Mouse (Mus musculus) midbrain, embryonic 12.5 days (tissue): Measurements from ENCODE around the gene Tsks. TPM values are rescaled to one million over a fixed set of nuclear protein-coding genes. Genes with fewer than 3 reads are reported as not detected.

Experiments
- ATAC-seq: fragments of 200-750 bp; cut with Nextera tagmentation; 2 replicates; pipeline ENCODE4 v1.8.0; 2017; ENCODE audit warnings: low read depth, moderate TSS enrichment, moderate library complexity; ENCODE audit not compliant: low FRiP score
- H3K27ac ChIP-seq: fragments of 300-500 bp; sonication (generic); replicated peaks from 2 replicates; pipeline ENCODE4 v1.5.1; 2016; ENCODE audit warnings: mild to moderate bottlenecking
- H3K27me3 ChIP-seq: fragments of 300-500 bp; sonication (generic); 2 replicates; pipeline ENCODE4 v1.6.1; 2016; ENCODE audit warnings: mild to moderate bottlenecking
- H3K36me3 ChIP-seq: fragments of 300-500 bp; sonication (generic); 2 replicates; pipeline ENCODE4 v1.6.1; 2016
- H3K4me1 ChIP-seq: fragments of 300-500 bp; sonication (generic); 2 replicates; pipeline ENCODE4 v1.6.1; 2016
- H3K4me2 ChIP-seq: fragments of 300-500 bp; sonication (generic); replicated peaks from 2 replicates; pipeline ENCODE4 v1.6.1; 2016; ENCODE audit warnings: mild to moderate bottlenecking, moderate library complexity
- H3K4me3 ChIP-seq: fragments of 300-500 bp; sonication (generic); 2 replicates; pipeline ENCODE4 v1.5.1; 2016; ENCODE audit warnings: mild to moderate bottlenecking
- H3K9ac ChIP-seq: fragments of 300-500 bp; sonication (generic); replicated peaks from 2 replicates; pipeline ENCODE4 v1.6.1; 2016; ENCODE audit warnings: mild to moderate bottlenecking, moderate library complexity
- H3K9me3 ChIP-seq: fragments of 300-500 bp; sonication (generic); 2 replicates; pipeline ENCODE4 v1.6.1; 2016; ENCODE audit warnings: mild to moderate bottlenecking
- WGBS: fragments of 180-500 bp; shearing (Covaris S2); methylation state at CpG from one replicate; pipeline ENCODE4 v1.1.7; 2016; 5-methylcytosine and 5-hydroxymethylcytosine counted together
- polyA plus RNA-seq: library from polyadenylated mRNA; unstranded; fragments of >200 nt; fragmentation: Nextera tagmentation; extraction: Ambion mirVana; gene quantifications from 2 replicates; pipeline ENCODE4 v1.2.1, GENCODE M21; 2016

The Tsks gene
- polyA plus RNA-seq, 1 experiment from 2014 or later: 0.20 TPM

- no peaks in the 10 kb centered on the region for H3K9me3 ChIP-seq
- H3K27me3 ChIP-seq: peaks cover 44% of the 10 kb centered on the region
- peak overlapping the region; percentile 73 for H3K4me2 ChIP-seq
- peak overlapping the region; percentile 46 for H3K4me3 ChIP-seq
- ATAC-seq: peak; percentile 79
- peak overlapping the region; percentile 57 for H3K9ac ChIP-seq
- H3K27ac ChIP-seq: peak overlapping the region; percentile 20; the same call in 1 of the 2 replicates
- 7% methylated on average over 24 of the region's 24 CpGs for WGBS
- no peaks in the 10 kb centered on the region for H3K36me3 ChIP-seq
- H3K4me1 ChIP-seq: peaks cover 13% of the 10 kb centered on the region; the same call in 1 of the 2 replicates
Measured at GRCm38 (mm10) chr7:44952611-44953306, 9.8 kb downstream of the Tsks start.

DNA sequence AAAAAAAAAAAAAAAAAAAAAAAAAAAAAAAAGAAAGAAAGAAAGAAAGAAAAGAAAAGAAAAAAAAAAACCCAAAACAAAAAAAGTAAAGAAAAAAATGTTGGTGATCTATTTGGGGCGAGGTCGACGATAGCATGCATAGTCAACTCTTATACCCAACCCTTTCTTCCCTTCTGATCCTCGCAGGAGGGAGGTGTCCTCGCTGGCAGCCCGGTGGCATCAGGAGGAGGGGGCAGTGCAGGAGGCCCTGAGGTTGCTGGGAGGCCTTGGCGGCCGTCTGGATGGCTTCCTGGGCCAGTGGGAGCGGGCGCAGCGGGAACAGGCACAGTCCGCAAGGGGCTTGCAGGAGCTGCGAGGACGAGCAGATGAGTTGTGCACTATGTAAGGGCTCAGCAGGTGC is 10.6 kb downstream of the Tsks start:
- no peak overlapping the region for H3K4me3 ChIP-seq
- peaks cover 38% of the 10 kb centered on the region for H3K27me3 ChIP-seq
- 58% methylated on average over 14 of the region's 14 CpGs for WGBS
- H3K36me3 ChIP-seq: 0 out of 2 replicates have a peak, but pooled peaks cover 2% of the 10 kb centered on the region
- H3K9ac ChIP-seq: 0 out of 2 replicates have a peak overlapping the region, but pooled peaks have one; percentile 20
- no peak for ATAC-seq
- H3K4me2 ChIP-seq: no peak overlapping the region
- H3K9me3 ChIP-seq: no peaks in the 10 kb centered on the region
- peaks cover 13% of the 10 kb centered on the region; the same call in 1 of the 2 replicates for H3K4me1 ChIP-seq
- H3K27ac ChIP-seq: no peak overlapping the region

GRCm38 (mm10) chr7:44954091-44954885 is 11.3 kb downstream of the Tsks start:
- Histone ChIP-seq H3K9ac (no peak overlapping the region), H3K4me1 (peaks cover 13% of the 10 kb centered on the region; the same call in 1 of the 2 replicates), H3K27ac (no peak overlapping the region), H3K4me3 (no peak overlapping the region), H3K36me3 (peaks cover 9% of the 10 kb centered on the region; the same call in 1 of the 2 replicates), H3K27me3 (peaks cover 34% of the 10 kb centered on the region), H3K4me2 (no peak overlapping the region), H3K9me3 (no peaks in the 10 kb centered on the region)
- ATAC-seq: no peak
- WGBS: 80% methylated on average over 12 of the region's 12 CpGs

DNA sequence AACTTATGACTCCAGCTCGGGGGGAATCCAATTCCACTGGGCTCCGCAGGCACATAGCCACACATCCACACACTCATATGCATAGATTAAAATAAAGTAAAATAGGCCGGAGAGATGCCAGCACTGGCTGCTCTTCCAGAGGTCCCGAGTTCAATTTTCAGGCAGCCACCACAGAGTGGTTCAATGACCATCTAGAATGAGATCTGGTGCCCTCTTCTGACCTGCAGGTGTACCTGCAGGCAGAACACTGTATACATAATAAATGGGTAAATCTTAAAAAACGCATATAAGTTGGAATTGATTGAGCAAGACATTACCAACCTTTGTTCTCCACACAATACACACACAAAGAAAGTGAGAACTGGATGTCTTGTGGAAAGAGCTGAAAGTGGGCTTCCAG is 12.6 kb downstream of the Tsks start:
- no peak overlapping the region for H3K4me2 ChIP-seq
- 60% methylated on average over 5 of the region's 5 CpGs for WGBS
- H3K27ac ChIP-seq: no peak overlapping the region
- peaks cover 21% of the 10 kb centered on the region for H3K27me3 ChIP-seq
- no peaks in the 10 kb centered on the region for H3K9me3 ChIP-seq
- H3K4me3 ChIP-seq: no peak overlapping the region
- H3K9ac ChIP-seq: no peak overlapping the region
- H3K4me1 ChIP-seq: peaks cover 13% of the 10 kb centered on the region; the same call in 1 of the 2 replicates
- H3K36me3 ChIP-seq: peaks cover 18% of the 10 kb centered on the region; the same call in 1 of the 2 replicates
- no peak for ATAC-seq

- peaks cover 13% of the 10 kb centered on the region; the same call in 1 of the 2 replicates for H3K4me1 ChIP-seq
- peaks cover 24% of the 10 kb centered on the region for H3K36me3 ChIP-seq
- H3K9me3 ChIP-seq: no peaks in the 10 kb centered on the region
- no peak overlapping the region for H3K4me2 ChIP-seq
- no peak for ATAC-seq
- no peak overlapping the region for H3K9ac ChIP-seq
- H3K4me3 ChIP-seq: no peak overlapping the region
- 58% methylated on average over 6 of the region's 6 CpGs for WGBS
- no peak overlapping the region for H3K27ac ChIP-seq
- peaks cover 15% of the 10 kb centered on the region for H3K27me3 ChIP-seq
Measured at GRCm38 (mm10) chr7:44956266-44956665, 13.3 kb downstream of the Tsks start.

DNA sequence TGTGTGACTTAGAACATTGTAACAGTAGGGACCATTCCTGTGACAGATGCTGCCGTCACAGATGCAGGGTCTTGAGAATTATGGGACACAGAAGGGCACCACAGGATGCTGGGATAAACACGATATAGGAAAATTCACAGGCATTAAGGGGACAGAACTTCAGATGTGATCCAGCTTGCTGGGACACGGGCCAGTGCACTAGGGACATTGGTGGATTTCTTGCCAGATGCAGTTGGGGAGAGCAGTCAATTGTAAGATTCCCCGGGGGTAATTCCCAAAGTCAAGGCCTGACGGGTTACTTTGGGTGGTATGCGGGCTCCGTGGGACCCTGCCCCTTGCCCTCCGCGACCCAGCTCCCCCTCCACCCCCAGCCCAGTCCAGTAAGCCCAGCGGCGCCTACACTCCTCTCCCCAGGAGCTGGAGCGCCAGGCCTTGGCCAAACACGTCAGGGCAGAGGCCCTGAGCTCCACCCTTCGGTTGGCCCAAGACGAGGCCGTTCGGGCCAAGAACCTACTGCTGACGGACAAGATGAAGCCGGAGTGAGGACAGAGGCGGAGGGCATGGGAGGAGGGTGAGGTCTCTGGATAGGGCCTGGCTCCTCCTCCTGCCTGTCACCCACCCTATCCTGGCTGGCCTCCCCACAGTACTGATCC is 14.3 kb downstream of the Tsks start:
- Histone ChIP-seq H3K4me2 (no peak overlapping the region), H3K4me1 (peaks cover 6% of the 10 kb centered on the region; the same call in 1 of the 2 replicates), H3K36me3 (peaks cover 33% of the 10 kb centered on the region), H3K4me3 (no peak overlapping the region), H3K9me3 (no peaks in the 10 kb centered on the region), H3K9ac (no peak overlapping the region), H3K27me3 (peaks cover 4% of the 10 kb centered on the region), H3K27ac (no peak overlapping the region)
- WGBS: 77% methylated on average over 20 of the region's 20 CpGs
- ATAC-seq: no peak

DNA sequence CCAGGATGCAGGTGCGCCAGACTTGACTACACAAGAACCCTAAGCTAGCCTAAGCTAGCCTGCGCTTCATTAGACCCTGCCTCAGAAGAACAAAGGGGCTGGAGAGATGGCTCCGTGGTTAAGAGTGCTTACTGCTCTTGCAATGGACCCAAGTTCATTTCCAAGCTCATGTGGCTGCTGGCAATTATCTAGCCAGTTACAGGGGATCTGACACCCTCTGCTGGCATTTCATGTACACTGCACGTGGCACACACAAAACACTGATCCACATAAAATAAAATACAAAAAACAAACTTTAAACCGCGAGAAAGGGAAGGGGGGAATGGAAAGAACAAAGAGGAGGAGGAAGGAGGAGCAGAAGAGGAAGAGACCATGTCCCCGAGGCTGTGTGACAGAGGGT is 15.2 kb downstream of the Tsks start:
- no peak for ATAC-seq
- Histone ChIP-seq H3K27ac (no peak overlapping the region), H3K4me3 (no peak overlapping the region), H3K4me2 (no peak overlapping the region), H3K9ac (no peak overlapping the region), H3K36me3 (peaks cover 42% of the 10 kb centered on the region), H3K9me3 (no peaks in the 10 kb centered on the region), H3K4me1 (no peaks in the 10 kb centered on the region), H3K27me3 (no peaks in the 10 kb centered on the region)
- WGBS: 64% methylated on average over 7 of the region's 7 CpGs

DNA sequence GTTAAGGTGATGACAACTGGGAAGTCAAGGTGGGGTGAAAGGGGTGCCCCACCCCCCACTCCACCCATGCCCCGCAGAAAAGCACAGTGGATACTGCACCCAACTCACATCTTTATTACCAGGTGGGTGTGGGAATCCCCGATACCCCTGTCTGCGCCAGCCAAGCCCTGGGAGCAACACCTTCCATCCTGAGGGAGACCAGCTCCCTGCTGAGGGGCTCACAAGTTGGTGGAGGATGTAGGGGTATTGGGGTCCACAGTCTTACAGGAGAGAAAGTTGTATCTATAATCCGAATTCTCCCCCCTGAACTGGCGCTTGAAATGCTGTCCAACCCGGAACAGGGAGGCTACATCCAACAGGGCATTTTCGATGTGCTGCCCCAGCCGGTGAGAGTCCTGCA is 16.3 kb downstream of the Tsks start:
- Histone ChIP-seq H3K4me2 (no peak overlapping the region), H3K4me3 (no peak overlapping the region), H3K36me3 (peaks cover 50% of the 10 kb centered on the region), H3K27ac (no peak overlapping the region), H3K4me1 (no peaks in the 10 kb centered on the region), H3K27me3 (no peaks in the 10 kb centered on the region), H3K9ac (no peak overlapping the region), H3K9me3 (no peaks in the 10 kb centered on the region)
- ATAC-seq: no peak
- 88% methylated on average over 8 of the region's 8 CpGs for WGBS

GRCm38 (mm10) chr7:44959874-44960511 is 17.0 kb downstream of the Tsks start:
- H3K27me3 ChIP-seq: no peaks in the 10 kb centered on the region

DNA sequence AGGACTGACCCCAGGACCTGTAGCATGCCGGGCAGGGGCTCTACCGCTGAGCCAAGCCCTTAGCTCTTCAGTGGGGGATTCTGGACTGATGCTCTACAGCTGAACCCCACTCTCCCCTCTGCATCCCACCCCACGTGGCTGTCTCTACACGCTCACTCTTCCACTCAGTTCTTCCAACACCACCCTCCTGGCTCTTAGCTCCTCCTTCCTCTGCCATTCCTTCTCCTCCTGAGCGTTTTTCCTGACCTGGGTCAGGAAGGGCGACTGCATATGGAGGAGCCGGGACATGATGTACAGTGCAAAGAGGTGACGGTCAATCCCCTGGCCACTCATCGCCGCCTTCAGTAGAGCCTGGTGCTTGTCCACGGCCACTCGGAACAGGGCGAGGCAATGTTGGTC is 17.5 kb downstream of the Tsks start:
- no peak overlapping the region for H3K4me3 ChIP-seq
- no peak for ATAC-seq
- no peak overlapping the region for H3K4me2 ChIP-seq
- H3K27me3 ChIP-seq: no peaks in the 10 kb centered on the region
- no peaks in the 10 kb centered on the region for H3K4me1 ChIP-seq
- H3K9ac ChIP-seq: no peak overlapping the region
- peaks cover 62% of the 10 kb centered on the region for H3K36me3 ChIP-seq
- WGBS: 91% methylated on average over 13 of the region's 13 CpGs
- no peaks in the 10 kb centered on the region for H3K9me3 ChIP-seq
- no peak overlapping the region for H3K27ac ChIP-seq

More at GRCm38 (mm10) chr7:44959874-44960511, 17.0 kb downstream of the Tsks start:
- WGBS: 90% methylated on average over 10 of the region's 10 CpGs
- Histone ChIP-seq H3K4me2 (no peak overlapping the region), H3K9ac (no peak overlapping the region), H3K27ac (no peak overlapping the region), H3K36me3 (peaks cover 57% of the 10 kb centered on the region), H3K4me1 (no peaks in the 10 kb centered on the region), H3K4me3 (no peak overlapping the region), H3K9me3 (no peaks in the 10 kb centered on the region)
- ATAC-seq: no peak

- no peak overlapping the region for H3K4me2 ChIP-seq
- H3K4me3 ChIP-seq: no peak overlapping the region
- H3K9me3 ChIP-seq: no peaks in the 10 kb centered on the region
- no peak for ATAC-seq
- no peak overlapping the region for H3K27ac ChIP-seq
- peaks cover 76% of the 10 kb centered on the region for H3K36me3 ChIP-seq
- H3K27me3 ChIP-seq: no peaks in the 10 kb centered on the region
- H3K4me1 ChIP-seq: no peaks in the 10 kb centered on the region
- 81% methylated on average over 8 of the region's 8 CpGs for WGBS
- H3K9ac ChIP-seq: no peak overlapping the region
Measured at GRCm38 (mm10) chr7:44962337-44962736, 19.3 kb downstream of the Tsks start.
